Mouse (Mus musculus): Measurements from ENCODE around the gene Thsd4.

DNA sequence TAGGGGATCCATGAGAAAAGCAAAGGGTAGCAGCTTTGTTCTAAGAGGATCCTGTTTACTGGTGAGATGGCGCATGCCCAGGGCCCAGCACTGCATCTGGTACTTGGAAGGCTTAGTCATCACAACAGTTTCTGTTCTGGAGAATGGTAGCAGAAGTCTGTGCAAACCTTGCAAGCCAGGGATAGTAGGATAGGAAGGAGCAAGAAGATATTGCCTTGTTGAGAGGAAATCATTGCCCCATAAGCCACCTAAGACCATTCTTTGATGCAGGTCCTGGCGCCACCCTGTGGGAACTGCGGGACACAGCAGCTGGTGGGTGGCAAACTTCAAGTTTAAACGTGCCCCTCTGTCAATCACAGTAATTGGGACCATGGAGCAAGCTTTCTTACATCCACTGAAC is 354.9 kb downstream of the Thsd4 start:
- TF ChIP-seq ZNF384 (IDR thresholded peaks at IDR 0.05; ENCODE audit: low read depth, low read length) (no peak), CHD2 (IDR thresholded peaks at IDR 0.05; ENCODE audit: low read depth, low read length) (no peak), HCFC1 (IDR thresholded peaks at IDR 0.05; ENCODE audit: borderline replicate concordance, insufficient read depth, low read length) (no peak)
